Mouse (Mus musculus): ENCODE results near the gene Sugt1. TPM values are rescaled to one million over a fixed set of nuclear protein-coding genes. Genes with fewer than 3 reads are reported as not detected.

Sugt1 gene
- 107 and 162 TPM in 2 replicates for polyA plus RNA-seq (2021; fragmentation: Nextera tagmentation)
- long read RNA-seq, experiment 1, full-length matches to known transcripts, result 147 of 214 reads
- long read RNA-seq, experiment 1, partial matches to known transcripts, result 18 of 214 reads
- long read RNA-seq, experiment 1, other reads (novel, unspliced or antisense), result 49 of 214 reads
- long read RNA-seq, experiment 2, full-length matches to known transcripts, result 18 of 171 reads
- long read RNA-seq, experiment 2, partial matches to known transcripts, result 116 of 171 reads
- long read RNA-seq, experiment 2, other reads (novel, unspliced or antisense), result 37 of 171 reads

DNA sequence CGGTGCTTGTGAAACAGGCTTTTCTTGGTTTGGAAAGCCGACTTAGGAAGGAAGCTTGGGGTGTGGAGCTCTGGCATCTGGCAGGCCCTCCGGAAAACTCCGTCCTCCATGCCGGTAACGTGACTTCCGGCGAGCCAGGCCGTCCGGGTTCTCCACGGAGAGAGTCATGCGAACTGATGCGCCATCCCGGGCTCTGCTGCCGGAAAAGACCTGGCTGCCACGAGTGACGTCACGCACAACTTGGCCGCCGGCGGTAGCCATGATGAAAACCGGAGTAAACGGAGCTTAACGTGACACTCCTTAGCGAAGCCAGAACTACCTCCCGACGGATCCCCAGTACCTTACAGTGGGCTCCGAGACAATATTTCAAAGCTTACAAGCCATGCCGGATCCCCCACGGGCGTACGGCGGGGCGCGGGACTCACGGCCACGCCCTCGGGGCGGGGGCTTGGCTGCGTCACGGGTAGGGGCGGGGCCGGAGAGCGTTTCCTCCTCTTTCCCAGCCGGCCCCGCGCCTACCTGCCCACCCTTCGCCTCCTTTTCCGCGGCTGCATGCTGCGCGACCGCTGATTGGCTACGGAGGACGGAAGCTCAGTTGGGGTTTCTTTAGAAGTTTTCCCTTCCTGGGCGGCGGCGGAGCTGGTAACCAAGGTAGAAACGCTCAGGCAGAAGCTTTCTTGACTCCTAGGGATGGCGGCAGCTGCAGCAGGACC is at the start of gene Sugt1:
TSS of gene Sugt1 (plus strand) at position 553 of the 713 bp plus-strand sequence.

DNA sequence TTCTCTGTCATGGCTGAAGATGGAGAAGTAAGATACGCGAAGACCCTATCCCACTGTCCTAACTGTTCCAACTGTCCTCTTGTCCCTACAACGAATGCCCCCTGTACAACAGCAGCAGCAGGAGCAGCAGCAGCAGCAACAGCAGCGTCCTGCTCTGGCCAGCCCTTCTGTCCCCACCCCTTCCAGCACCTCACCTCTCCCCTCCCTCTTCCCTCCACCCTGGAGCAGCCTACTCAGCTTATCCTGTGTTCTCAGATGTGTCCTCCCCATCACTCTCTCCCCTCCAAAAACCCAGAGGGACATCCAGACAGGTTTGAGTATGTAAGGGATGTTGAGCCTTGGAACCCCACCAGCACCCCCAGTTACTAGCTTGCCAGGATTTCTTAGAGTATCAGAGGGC is 74.5 kb downstream of the Sugt1 start, which contains the start of gene Cnmd:
TSS of gene Cnmd (minus strand) at position 170 of the 400 bp plus-strand sequence.

Other genes starting within 250 kb of the Sugt1 start
- 6.0 and 6.5 TPM in 2 replicates for gene Naa16, start 196.9 kb upstream of the Sugt1 start, polyA plus RNA-seq (2021; fragmentation: Nextera tagmentation)
- 9.1 and 11.3 TPM in 2 replicates for gene Mtrf1, start 189.9 kb upstream of the Sugt1 start, polyA plus RNA-seq (2021; fragmentation: Nextera tagmentation)
- 10.3 and 12.0 TPM in 2 replicates for gene Kbtbd7, start 161.2 kb upstream of the Sugt1 start, polyA plus RNA-seq (2021; fragmentation: Nextera tagmentation)
- gene Kbtbd6, start 135.9 kb upstream of the Sugt1 start, polyA plus RNA-seq (2021; fragmentation: Nextera tagmentation), result 0.92 and 0.95 TPM in 2 replicates
- gene Elf1, start 106.5 kb upstream of the Sugt1 start, polyA plus RNA-seq (2021; fragmentation: Nextera tagmentation), result 1.4 and 2.2 TPM in 2 replicates
- 23.4 and 38.9 TPM in 2 replicates for gene Wbp4, start 106.2 kb upstream of the Sugt1 start, polyA plus RNA-seq (2021; fragmentation: Nextera tagmentation)
- 1.3 and 1.6 TPM in 2 replicates for gene Cnmd, start 74.5 kb downstream of the Sugt1 start, polyA plus RNA-seq (2021; fragmentation: Nextera tagmentation)
- gene Pcdh8, start 183.6 kb downstream of the Sugt1 start, polyA plus RNA-seq (2021; fragmentation: Nextera tagmentation), result 6.9 and 8.9 TPM in 2 replicates

All from left cerebral cortex, adult 6 months (tissue).